Mouse (Mus musculus) limb, embryonic 14.5 days (tissue): ENCODE data around the gene Dglucy. TPM values are rescaled to one million over a fixed set of nuclear protein-coding genes. Genes with fewer than 3 reads are reported as not detected.

Source experiments
- ATAC-seq: fragments of 200-750 bp; cut with Nextera tagmentation; 2 replicates; pipeline ENCODE4 v1.8.0; 2017; ENCODE audit warnings: low read depth, moderate number of reproducible peaks, moderate TSS enrichment; ENCODE audit not compliant: low FRiP score
- DNase-seq: peaks from one replicate; pipeline ENCODE4 v3.0.0-alpha.2; 2015; ENCODE audit warnings: low spot score
- H3K27ac ChIP-seq: fragments of 300-500 bp; sonication (generic); replicated peaks from 2 replicates; pipeline ENCODE4 v1.5.1; 2014; ENCODE audit warnings: low read depth, mild to moderate bottlenecking, low read length, moderate library complexity, mixed read lengths
- H3K27me3 ChIP-seq: fragments of 300-500 bp; sonication (generic); 2 replicates; pipeline ENCODE4 v1.6.1; 2014; ENCODE audit warnings: low read length, mixed read lengths; ENCODE audit not compliant: control insufficient read depth, insufficient read depth
- H3K36me3 ChIP-seq: fragments of 300-500 bp; sonication (generic); 2 replicates; pipeline ENCODE4 v1.6.1; 2014; ENCODE audit warnings: mild to moderate bottlenecking, low read length, moderate library complexity, mixed read lengths; ENCODE audit not compliant: control insufficient read depth, insufficient read depth
- H3K4me1 ChIP-seq: fragments of 300-500 bp; sonication (generic); 2 replicates; pipeline ENCODE4 v1.6.1; 2014; ENCODE audit warnings: antibody characterized with exemption, low read length, mixed read lengths; ENCODE audit not compliant: control insufficient read depth, insufficient read depth
- H3K4me2 ChIP-seq: fragments of 300-500 bp; sonication (generic); replicated peaks from 2 replicates; pipeline ENCODE4 v1.6.1; 2014; ENCODE audit warnings: low read depth, mild to moderate bottlenecking, low read length, moderate library complexity; ENCODE audit not compliant: severe bottlenecking
- H3K4me3 ChIP-seq: fragments of 300-500 bp; sonication (generic); replicated peaks from 2 replicates; pipeline ENCODE4 v1.5.1; 2014; ENCODE audit warnings: low read length
- H3K9ac ChIP-seq: fragments of 300-500 bp; sonication (generic); 2 replicates; pipeline ENCODE4 v1.6.1; 2014; ENCODE audit warnings: mild to moderate bottlenecking, low read depth, low read length, moderate library complexity; ENCODE audit not compliant: severe bottlenecking
- H3K9me3 ChIP-seq: fragments of 300-500 bp; sonication (generic); 2 replicates; pipeline ENCODE4 v1.6.1; 2016; ENCODE audit warnings: low read length; ENCODE audit not compliant: control insufficient read depth
- POLR2A ChIP-seq: fragments of 200-500 bp; IDR thresholded peaks from 2 replicates; pipeline ENCODE4 v1.8.0; 2012; ENCODE audit warnings: inconsistent platforms, mild to moderate bottlenecking, moderate library complexity, borderline replicate concordance; ENCODE audit not compliant: insufficient read depth, insufficient read length; ENCODE audit errors: extremely low read depth
- WGBS: fragments of 180-500 bp; shearing (Covaris S2); extraction: QIAGEN DNeasy Blood & Tissue Kit; methylation state at CpG from one replicate; pipeline ENCODE4 v1.1.7; 2014; 5-methylcytosine and 5-hydroxymethylcytosine counted together
- polyA plus RNA-seq, 2 experiments: library from polyadenylated mRNA; depleted of rRNA in 1 of 2; stranded (reverse) in 1 of 2; unstranded in 1 of 2; fragments of >200 nt; fragmentation: Nextera tagmentation in 1 of 2; extraction: Ambion mirVana in 1 of 2; gene quantifications; 2 replicates each; pipeline versions ENCODE4 v1.2.1 to v1.2.3; 2012 to 2014

The Dglucy gene
- polyA plus RNA-seq, 2 experiments, result 2.0 to 3.1 TPM

GRCm38 (mm10) chr12:100941361-100941760, 162.5 kb downstream of the Dglucy start:
- 0 out of 2 replicates have a peak, but pooled peaks cover 2% of the 10 kb centered on the region for H3K36me3 ChIP-seq
- no peak overlapping the region for H3K27ac ChIP-seq
- no peaks in the 10 kb centered on the region for H3K9me3 ChIP-seq
- no peak overlapping the region for H3K4me3 ChIP-seq
- H3K27me3 ChIP-seq, result no peaks in the 10 kb centered on the region
- H3K4me2 ChIP-seq, result no peak overlapping the region
- H3K9ac ChIP-seq, result no peak overlapping the region
- TF ChIP-seq POLR2A, result no peak
- no peaks in the 10 kb centered on the region for H3K4me1 ChIP-seq
- 76% methylated on average over 3 of the region's 3 CpGs for WGBS
- ATAC-seq, result no peak
- DNase-seq, result no peak

- 80% methylated on average over 4 of the region's 4 CpGs for WGBS
- Histone ChIP-seq H3K4me3 (no peak overlapping the region), H3K36me3 (0 out of 2 replicates have a peak, but pooled peaks cover 5% of the 10 kb centered on the region), H3K27me3 (no peaks in the 10 kb centered on the region), H3K27ac (no peak overlapping the region), H3K9ac (no peak overlapping the region), H3K9me3 (no peaks in the 10 kb centered on the region), H3K4me2 (no peak overlapping the region), H3K4me1 (no peaks in the 10 kb centered on the region)
- DNase-seq (no peak), ATAC-seq (no peak)
- TF ChIP-seq POLR2A, result no peak
Measured at GRCm38 (mm10) chr12:100943146-100943545, 164.3 kb downstream of the Dglucy start.

- ATAC-seq (no peak), DNase-seq (no peak)
- Histone ChIP-seq H3K36me3 (0 out of 2 replicates have a peak, but pooled peaks cover 5% of the 10 kb centered on the region), H3K27me3 (no peaks in the 10 kb centered on the region), H3K9me3 (no peaks in the 10 kb centered on the region), H3K27ac (no peak overlapping the region), H3K9ac (no peak overlapping the region), H3K4me1 (no peaks in the 10 kb centered on the region), H3K4me3 (no peak overlapping the region), H3K4me2 (no peak overlapping the region)
- WGBS, result 87% methylated on average over 21 of the region's 21 CpGs
- no peak for TF ChIP-seq POLR2A
Measured at GRCm38 (mm10) chr12:100944921-100945336, 166.1 kb downstream of the Dglucy start.

- Histone ChIP-seq H3K9ac (no peak overlapping the region), H3K9me3 (no peaks in the 10 kb centered on the region), H3K4me2 (no peak overlapping the region), H3K4me3 (no peak overlapping the region), H3K27ac (no peak overlapping the region), H3K36me3 (0 out of 2 replicates have a peak, but pooled peaks cover 3% of the 10 kb centered on the region), H3K4me1 (no peaks in the 10 kb centered on the region), H3K27me3 (no peaks in the 10 kb centered on the region)
- WGBS, result 88% methylated on average over 12 of the region's 12 CpGs
- TF ChIP-seq POLR2A, result no peak
- no peak for DNase-seq
- no peak for ATAC-seq
Measured at GRCm38 (mm10) chr12:100945501-100945900, 166.6 kb downstream of the Dglucy start.

- ATAC-seq (no peak), DNase-seq (no peak)
- Histone ChIP-seq H3K9me3 (no peaks in the 10 kb centered on the region), H3K27ac (no peak overlapping the region), H3K4me2 (no peak overlapping the region), H3K4me3 (no peak overlapping the region), H3K9ac (no peak overlapping the region), H3K27me3 (no peaks in the 10 kb centered on the region), H3K36me3 (0 out of 2 replicates have a peak, but pooled peaks cover 3% of the 10 kb centered on the region), H3K4me1 (no peaks in the 10 kb centered on the region)
- TF ChIP-seq POLR2A, result no peak
- WGBS, result 78% methylated on average over 12 of the region's 12 CpGs
Measured at GRCm38 (mm10) chr12:100945948-100946347, 167.1 kb downstream of the Dglucy start.

Other genes with a start within 250 kb of the Dglucy start
- 5.1 and 5.7 TPM in 2 replicates for gene Rps6ka5, start 52.1 kb upstream of the Dglucy start, polyA plus RNA-seq (2012; rRNA removed)
- gene Rps6ka5, start 52.1 kb upstream of the Dglucy start, polyA plus RNA-seq (2014; fragmentation: Nextera tagmentation; extraction: Ambion mirVana), result 4.4 and 5.5 TPM in 2 replicates
- 0.79 and 1.0 TPM in 2 replicates for gene Gpr68, start 129.1 kb downstream of the Dglucy start, polyA plus RNA-seq (2012; rRNA removed)
- gene Gpr68, start 129.1 kb downstream of the Dglucy start, polyA plus RNA-seq (2014; fragmentation: Nextera tagmentation; extraction: Ambion mirVana), result 0.19 and 0.40 TPM in 2 replicates
- 5.5 and 6.5 TPM in 2 replicates for gene Ccdc88c, start 250.0 kb downstream of the Dglucy start, polyA plus RNA-seq (2012; rRNA removed)
- 4.9 and 5.2 TPM in 2 replicates for gene Ccdc88c, start 250.0 kb downstream of the Dglucy start, polyA plus RNA-seq (2014; fragmentation: Nextera tagmentation; extraction: Ambion mirVana)